Mouse (Mus musculus) thymus, postnatal 10 days (tissue): ENCODE data around the gene Emc4.

ENCODE experiments used
- DNase-seq, 2 experiments: peaks; one replicate each; pipeline ENCODE4 v3.0.0; 2021; ENCODE audit warnings: low spot score in 2 of 2

Gene Emc4

DNA sequence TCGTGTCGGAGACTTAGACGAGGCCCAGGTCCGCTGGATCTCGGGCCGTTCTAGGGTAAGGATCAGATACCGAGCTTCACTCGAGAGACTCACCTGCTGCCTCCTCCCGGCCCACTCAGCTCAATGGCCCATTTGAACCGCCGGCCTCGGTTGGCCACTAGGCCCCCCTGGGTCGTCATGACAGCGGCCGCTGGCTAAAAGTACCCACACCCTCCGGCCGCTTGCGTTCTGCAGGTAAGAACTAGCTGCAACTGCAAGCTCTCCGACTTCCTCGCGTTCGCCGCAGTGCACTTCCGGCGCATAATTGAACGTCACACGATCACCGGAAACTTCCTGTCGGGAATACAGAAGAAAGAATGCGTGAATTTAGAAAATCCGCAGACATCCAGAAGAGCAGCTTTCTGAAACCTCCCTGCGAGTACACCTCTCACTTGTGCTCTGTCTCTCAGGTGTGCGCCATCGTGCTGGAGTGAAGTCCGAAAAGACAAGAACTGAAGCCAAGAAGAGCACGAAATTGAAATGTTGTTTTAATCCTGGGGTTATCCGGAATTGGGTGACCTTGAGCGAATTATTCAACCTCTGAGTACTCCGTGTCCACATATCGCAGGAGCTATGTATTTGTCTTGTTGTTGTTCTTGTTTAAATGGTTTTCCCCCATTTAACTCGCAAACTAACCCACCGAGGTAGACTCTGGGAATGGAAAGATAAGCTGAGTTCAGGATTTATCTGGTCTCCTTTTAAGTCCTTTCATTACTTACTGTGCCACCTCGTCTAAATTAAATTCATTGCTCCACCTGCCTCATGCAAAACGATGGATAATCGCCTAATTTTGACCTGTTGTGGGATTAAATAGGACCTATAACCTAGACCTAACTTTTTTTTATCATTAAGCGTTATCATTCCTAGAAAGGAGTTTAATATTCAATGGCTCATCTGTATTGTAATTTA lies at the start of gene Emc4:
Gene Emc4 (minus strand): TSS at position 302 of the 948 bp plus-strand sequence.
- DNase-seq: peak; percentile 75 to 84

DNA sequence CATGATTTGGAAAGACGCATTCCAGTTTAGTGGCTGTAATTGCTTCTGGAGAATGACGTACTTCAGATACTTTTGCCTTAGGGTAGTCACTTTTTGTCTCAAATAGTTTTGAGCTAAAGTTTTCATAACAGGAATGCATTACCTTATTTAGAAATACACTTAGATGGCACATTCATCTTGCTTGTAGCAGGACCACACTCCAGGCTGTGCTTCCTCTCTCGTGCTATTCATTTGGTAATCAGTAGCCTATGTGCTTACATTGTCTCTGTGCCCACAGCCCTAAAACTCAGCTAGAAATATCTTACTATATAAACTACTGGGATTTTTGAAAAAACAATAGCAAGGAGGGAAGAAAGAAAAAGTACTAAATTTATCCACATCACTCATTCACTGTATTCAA lies 39.2 kb upstream of the Emc4 start:
- no peak for DNase-seq

DNA sequence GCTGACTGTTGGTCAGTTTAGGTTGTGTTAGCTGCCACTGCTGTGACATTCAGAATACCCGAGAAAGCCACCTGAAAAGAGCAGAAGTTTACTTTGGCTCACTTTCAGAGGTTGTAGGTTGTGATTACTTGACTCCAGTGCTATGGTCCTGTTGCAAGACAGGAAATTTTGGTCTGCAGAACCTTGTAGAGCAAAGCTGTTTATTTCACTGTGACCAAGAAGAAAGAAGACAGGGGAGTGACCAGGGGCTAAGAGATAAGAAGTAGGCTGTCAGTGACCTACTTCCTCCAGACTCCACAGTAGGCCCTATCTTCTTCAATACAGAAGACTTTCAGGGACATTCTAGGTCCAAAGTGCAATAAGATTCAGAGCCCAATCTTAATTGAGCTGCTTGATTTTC lies 28.8 kb upstream of the Emc4 start:
- DNase-seq: no peak

DNA sequence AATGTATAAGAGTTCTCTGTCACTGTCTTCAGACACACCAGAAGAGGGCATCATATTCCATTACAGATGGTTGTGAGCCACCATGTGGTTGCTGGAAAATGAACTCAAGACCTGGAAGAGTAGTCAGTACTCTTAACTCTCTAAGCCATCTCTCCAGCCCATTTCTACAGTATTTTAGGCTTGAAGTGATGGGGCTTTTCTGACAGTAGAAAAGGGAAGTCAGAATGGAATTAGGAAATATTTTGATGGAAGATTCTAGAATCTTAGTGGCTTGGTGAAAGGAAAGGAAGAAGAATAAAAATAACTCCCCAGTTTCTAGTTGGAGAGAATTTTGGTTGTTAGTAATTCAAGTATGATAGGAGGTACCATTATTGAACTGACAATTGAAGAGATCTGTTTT lies 26.1 kb upstream of the Emc4 start:
- no peak for DNase-seq

DNA sequence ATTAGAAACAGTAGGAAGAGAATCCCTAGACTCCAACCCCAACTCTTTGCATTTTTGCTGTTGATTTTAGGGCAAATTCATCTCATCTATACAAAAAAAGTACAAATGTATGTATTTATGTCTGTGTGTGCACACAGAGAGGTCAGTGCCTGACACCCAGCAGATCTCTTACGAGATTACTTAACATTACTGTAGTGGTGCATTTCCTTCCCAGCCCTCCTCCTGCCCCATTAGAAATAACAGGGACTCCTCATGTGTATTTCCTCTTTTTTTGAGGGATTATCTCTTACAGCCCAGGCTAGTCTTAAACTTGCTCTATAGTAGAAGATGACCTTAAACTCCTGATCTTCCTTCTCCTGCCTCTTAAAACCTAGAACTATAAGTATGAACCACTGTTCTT lies 24.9 kb upstream of the Emc4 start:
- no peak for DNase-seq

DNA sequence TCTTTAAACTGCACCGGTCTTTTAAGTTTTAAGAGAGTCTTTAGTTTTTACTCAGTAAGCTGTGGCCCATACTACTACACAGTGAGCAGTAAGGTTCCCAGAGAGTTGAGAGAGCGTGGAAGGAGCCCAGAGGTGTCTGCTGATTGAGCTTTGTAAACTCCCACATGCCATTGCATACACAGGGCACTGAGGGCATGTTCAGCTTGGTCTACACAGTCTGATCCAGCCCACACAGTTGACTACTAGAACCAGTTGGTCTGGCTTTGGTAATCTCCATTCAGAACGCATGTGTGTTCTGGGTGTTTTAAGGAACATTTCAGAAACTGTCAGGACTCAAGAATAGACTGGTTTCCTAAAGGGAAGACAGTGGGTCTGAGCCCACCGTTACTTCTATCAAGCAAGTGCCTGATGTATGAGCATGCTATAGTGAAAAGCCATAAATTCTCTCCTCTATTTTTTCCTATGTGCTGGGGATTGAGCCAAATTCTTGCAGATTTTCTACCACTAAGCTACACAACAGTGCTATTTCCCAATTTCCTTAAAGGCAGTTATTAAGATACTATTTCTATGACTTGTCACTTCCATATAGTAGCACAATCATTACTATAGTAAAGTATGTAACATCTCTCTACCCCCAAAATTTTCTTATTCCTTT lies 23.6 kb upstream of the Emc4 start:
- DNase-seq: no peak

DNA sequence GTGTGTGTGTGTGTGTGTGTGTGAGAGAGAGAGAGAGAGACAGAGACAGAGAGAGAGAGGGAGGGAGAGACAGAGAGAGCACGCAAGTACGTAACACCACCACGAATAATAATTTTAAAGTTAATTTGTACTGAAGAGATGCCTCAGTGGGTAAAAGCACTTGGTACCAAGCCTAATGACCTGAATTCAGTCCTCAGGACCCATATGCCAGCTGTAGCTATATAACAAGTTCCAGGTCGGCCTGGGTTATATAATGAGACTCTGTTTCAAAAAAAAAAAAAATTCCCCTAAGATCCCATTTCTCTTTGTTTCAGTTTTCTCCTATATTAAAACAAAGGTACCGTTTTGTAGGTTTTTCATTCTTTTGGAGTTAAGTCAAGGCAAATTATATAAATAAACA lies 23.0 kb upstream of the Emc4 start:
- DNase-seq: no peak

DNA sequence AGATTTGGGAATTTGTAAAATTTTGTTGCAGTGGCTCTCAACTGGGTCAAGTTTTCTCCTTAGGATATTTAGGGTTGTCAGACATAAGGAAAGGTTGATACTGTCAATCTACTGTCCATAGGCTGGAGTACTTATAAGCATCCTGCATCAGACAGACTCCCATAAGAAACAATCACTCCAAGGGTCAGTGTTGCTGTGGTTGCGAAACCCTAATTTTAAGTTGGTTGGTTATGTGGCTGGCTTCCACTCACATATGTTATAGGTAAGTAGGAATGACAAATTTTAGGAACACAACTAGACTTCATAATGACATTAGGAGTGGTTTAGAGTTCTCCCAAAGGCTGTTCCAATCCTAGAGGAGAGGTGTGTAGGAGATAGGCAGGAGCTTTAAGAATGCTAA lies 13.4 kb upstream of the Emc4 start:
- no peak for DNase-seq

DNA sequence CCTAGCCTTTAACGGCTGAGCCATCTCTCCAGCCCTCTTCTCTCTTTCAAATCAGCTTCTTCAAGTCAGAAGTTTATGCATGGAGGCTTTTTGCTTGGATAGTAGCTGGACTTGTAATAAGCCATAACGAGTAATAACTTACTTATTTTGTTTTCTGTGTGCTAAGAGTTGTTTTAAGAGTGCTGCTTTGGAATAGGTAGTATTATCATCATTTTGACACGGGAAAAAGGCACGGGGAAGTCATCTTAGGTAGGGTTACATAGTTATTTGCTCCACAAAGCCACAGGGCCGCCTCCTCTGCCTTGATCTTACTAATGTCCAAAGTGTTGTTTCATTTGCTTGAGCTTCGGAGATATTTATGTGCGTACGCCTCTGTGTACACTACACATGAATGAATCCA lies 12.3 kb upstream of the Emc4 start:
- no peak for DNase-seq

DNA sequence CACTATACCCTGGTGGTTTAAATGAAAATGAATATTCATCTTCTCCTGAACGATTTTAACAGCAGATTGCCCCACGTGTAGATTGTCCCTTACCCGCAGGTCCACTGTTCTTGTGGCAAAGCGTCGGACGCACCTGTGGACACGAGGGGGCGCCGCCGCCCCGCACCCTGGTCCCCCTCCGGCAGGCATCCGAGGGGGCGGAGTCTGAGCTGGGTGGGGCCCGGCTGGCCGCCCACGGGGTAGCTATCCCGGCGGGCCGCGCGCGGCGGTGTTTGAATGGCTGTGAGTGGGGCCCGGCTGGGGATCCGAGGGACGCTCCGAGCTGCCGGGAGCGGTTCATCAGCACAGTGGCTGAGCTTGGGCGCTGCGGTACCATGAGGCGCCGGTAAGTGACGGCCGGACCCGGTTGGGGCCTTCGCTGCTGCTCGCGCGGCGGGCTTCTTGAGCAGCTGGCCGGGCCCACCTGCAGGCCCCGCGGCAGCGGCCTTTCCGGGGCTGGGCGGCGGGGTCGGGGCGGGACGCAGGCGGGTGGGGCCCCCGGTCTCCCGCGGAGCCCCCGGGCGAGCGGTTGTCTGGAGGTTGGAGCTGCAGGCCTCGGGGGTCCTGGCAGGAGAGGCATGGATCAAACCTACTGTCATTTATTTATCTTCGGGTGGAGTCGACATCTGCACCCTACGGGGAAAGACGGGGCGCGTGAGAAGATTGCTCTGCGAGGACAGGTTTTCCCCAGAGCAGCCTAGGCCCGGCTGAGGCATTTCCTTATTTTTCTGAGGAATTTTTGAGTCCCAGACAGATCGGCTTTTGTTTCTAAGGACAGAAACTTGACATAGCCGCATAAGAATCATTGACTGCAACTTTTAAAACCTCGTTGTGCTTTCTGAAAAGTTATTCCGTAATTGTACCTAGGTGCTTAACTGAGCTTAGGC lies 11.4 kb upstream of the Emc4 start, which contains the start of gene Katnbl1:
Gene Katnbl1 (plus strand): TSS at position 239 of the 926 bp plus-strand sequence.
- DNase-seq: peak; percentile 89 to 97

DNA sequence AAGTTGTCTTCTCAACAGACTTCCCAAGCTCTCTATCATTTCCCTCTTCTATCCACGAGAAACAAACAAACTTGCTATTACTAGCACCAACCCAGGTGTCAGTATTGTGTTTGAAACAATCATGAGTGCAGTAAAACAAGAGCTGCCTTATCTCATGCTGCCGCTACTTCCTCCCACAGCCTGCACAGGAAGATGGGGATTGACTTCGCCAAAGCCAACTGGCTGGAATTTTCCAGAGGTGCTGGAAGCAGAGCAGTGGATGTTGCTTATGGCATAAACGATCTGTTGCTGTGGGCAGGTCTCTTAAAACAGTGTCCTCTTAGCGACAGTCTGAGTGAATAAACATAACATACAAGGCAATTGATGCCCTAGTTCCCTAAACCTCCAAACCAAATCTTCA lies 6.8 kb upstream of the Emc4 start:
- no peak for DNase-seq

DNA sequence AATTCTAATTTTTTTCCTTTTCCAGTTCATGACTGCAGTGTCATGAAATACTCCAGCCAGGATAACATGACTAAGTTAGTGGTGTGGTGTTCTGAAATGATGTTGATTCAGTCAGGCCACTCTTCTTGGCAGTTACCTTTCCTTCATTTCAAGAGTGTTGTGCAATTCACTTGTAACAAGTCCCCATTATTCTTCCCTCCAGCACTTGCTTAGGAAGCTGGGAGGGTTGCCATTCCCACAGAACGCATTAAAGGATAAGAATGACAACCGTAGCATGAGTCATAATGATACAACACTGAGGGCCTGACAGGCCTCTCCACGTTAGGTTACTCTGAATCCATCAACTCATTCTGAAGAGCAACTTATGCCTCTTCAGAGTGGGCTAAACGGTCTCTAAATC lies 5.3 kb upstream of the Emc4 start:
- no peak for DNase-seq

DNA sequence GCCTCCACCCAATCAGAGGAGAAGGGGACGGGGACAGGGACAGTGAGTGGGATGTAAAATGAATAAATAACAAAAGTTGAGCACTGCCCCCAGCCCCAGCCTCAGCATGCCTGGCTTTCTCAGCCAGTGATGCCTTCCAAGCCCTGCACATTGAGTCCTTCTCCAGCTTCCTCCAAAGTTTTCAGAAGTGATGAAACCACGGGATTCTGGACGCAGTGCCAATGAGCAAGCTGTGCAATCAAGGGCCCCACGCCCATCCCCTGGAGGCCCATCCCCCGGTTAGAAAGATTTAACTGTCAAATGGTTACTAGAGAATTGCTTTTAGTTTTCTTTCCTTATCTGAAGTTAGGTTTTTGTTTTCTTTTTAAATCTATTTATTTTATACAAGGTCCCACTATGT lies 2.1 kb upstream of the Emc4 start:
- no peak for DNase-seq

DNA sequence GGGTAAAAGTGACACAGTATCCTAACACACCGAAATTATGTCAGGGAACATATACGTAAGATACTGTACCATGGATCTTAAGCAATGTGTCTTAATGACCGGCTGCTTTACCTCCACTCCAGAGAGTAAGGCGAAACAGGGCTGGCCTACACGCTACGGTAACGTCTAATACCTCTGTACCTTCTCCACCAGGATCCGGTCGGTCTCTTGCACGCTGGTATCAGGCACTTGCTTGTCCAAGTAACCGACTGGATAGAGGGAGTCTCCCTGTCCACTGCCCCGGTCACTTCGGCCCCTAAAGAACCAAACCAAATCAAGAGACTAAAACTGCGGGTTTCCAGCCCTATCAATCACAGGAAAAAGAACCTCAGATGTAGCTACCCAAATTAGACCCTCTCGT lies 605 bp downstream of the Emc4 start:
- DNase-seq: no peak

DNA sequence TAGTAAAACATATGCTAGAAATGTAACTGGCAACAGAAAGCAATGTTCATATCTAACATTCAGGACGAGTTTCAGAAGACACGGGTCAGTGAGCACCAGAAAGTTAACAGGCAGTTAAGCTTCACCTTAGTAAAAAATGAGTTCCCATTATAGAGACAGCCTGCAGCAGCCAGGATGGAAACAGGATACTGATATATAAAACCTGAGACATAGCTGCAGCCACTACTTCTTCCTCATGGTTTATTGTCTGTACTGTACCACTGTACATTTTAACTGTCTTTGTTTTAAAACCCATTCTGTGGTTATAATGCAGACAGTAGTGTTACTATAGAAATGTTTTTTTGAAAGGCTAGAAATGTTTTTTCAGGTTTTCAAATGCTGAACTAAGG lies 7.1 kb downstream of the Emc4 start:
- DNase-seq: no peak

DNA sequence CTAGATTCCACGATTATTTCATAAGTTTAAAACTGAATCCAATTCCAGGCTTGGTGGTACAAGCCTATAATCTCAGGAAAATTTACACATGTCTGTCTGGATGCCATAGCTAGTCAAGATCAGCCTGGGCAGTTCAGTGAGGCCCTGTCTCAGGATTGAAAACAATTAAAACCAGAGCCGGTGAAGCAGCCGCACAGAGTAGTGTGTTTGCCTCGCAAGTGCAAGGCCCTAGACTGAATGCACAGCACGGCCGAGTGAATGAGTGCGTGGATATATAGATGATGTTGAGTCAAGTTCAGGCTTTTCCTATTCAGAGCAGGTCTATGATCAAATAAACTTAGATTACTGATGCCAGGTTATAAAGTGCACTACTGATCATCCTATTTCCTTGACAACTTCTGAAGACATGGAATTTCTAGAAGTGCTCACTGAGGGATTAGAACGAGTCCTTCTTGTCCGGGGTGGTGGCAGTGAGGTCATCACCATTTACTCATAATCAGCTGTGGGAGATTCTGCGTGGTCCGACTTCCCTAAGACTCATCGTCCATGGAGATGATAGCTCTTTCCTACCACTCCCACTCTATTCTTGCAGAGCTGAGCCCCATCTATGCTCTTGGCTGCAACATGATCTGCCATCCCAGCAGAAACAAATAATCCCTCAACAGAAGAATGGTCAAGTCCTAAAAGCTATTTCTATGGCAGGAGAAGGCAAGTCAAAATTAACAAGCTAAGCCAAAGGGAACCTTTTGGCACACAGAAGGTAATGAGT lies 7.6 kb downstream of the Emc4 start:
- DNase-seq: no peak

DNA sequence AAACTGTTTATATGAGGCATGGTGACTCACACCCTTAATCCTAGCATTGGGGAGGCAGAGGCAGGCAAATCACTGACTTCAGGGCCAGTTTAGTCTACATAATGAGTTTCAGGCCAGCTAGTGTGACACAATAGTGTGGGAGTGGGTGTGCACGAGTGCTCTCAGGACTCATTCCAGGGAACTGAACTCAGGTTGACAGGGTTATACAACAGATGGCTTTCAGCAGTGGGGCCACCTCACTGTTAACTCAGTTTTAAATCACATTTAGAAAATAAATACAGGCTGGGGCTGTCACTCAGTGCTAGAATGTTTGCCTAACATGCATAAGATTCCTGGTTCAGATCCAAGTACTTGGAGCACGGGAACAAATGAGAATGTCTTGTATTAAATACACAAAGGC lies 8.2 kb downstream of the Emc4 start:
- DNase-seq: no peak

DNA sequence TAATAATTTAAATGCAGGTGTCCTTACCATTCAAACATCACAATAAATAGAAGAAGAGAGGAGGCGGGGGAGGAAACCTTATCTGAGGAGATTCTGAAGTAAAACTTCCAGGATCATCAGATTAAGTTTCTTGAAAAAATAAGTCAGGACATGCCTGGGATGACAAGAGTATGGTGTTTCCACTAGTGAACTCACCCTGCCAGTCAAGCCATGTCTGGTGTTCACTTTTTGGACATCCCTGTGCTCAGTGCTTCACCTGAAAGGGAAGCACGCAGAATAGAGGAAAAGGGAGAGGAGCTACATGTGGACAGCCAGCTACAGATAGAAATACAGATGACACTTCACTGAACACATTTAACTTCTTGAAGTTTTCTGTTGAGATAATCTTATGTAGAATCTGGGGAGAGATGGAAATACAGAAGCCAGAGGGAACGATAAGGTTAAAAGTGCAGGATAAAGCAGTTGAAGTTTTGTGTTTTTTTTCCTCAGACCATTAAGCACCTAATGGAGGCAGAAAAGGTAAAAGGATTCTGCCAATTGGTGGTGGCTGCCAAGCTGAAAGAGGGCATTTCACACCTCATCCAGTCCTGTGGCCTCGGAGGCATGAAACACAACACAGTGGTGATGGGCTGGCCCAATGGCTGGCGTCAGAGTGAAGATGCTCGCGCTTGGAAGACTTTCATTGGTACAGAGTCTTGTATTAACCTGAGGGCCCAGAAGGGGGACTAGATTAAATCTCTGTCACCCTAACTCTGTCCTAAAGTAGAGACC lies 14.0 kb downstream of the Emc4 start:
- DNase-seq: no peak

DNA sequence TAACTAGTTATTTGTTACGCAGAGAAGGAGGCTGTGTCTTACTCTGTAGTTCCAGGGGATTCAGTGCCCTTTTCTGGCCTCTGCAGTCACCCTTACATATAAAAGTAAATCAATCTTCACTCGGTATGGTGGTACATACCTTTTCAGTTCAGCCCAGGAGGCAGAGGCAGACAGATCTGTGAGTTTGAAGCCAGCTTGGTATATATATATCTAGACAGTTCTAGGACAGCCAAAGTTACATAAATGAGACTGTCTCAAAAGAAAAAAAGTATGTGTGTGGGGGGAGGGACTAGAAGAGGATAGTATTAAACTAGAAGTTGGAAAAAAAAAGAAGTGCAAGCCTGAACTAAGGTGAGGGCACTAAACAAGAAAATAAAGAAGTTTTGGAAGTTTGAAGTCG lies 19.6 kb downstream of the Emc4 start:
- DNase-seq: no peak

DNA sequence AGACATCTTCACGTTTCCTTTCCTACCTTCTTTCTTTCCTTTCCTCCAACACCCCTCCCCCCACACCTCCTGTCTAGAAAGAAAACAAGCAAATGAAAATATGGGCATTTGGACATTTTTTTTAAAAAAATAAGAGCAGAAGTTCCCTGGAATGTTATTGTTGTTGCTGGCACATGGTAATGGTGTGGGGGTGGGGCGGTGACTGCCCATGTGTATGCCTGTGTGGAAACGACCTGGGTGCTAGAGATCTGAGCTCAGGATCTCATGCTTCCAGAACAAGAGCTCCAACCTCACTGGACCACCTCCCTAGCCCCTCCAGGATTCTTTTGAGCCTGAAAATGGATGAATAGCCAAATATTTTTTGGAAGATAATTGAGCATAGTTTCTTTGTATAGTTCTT lies 26.7 kb downstream of the Emc4 start:
- DNase-seq: no peak

DNA sequence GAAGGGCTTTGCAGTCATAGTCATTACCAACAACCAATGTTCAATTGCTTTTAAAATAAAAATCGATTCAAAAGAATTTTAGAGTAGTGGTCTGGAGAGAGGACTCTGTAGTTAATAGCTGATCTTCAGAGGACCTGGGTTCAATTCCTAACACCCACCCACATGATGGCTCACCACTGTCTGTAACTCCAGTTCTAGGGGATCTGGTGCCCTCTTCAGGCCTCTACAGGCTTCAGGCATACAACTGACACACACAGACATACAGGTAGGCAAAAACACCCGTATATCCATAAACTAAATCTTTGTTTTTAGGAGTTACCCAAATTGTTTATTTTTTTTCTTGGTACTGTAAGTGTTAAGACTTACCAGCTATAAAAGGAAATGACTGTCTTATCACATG lies 28.1 kb downstream of the Emc4 start:
- DNase-seq: peak in 1 of 2 experiments; percentile 6
